Mouse (Mus musculus) G1E (cell line): ENCODE data around the gene Pitpnm1.

Experiments
- CTCF ChIP-seq: IDR thresholded peaks from 2 replicates; pipeline ENCODE4 v1.5.1; 2012; ENCODE audit warnings: low read depth, low read length, inconsistent platforms, mixed read lengths
- GATA1 ChIP-seq: IDR thresholded peaks from 2 replicates; pipeline ENCODE4 v1.6.1; 2012; ENCODE audit warnings: borderline replicate concordance, low read length, inconsistent platforms, mixed read lengths
- POLR2AphosphoS5 ChIP-seq: IDR thresholded peaks from 2 replicates; pipeline ENCODE4 v1.6.1; 2012; ENCODE audit warnings: low read depth, low read length, inconsistent platforms; ENCODE audit not compliant: insufficient replicate concordance
- TAL1 ChIP-seq: conservative IDR thresholded peaks from 2 replicates; pipeline ENCODE4 v1.6.1; 2012; ENCODE audit warnings: low read depth, low read length, inconsistent platforms, mixed read lengths

DNA sequence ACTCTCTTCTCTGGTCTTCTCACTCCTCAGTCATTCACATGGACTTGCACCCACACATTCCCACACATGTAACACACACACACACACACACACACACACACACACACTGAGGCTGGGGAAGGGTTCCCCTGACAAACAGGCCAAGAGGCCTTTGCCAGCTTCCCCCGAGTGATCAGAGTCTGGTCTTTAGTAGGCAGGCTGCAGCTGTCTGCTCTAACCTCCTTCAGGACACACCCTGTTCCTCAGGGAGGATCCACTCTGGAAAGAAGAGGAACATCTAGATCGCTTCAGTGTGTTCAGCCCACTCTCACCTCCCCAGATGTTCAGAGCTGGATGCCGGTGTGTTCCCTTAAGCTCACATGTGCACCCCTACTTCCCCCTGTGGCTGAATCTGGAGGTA, 5.5 kb upstream of the Pitpnm1 start:
- TF ChIP-seq CTCF (no peak), GATA1 (no peak), POLR2AphosphoS5 (no peak), TAL1 (no peak)
